Mouse (Mus musculus) frontal cortex, adult (tissue): ENCODE results near the gene Serpinb6a.

Source experiments
- ATAC-seq: cut with Nextera tagmentation; 2 replicates; pipeline ENCODE4 v1.9.2; 2017; ENCODE audit warnings: mild to moderate bottlenecking, moderate library complexity, mixed read lengths; ENCODE audit not compliant: low TSS enrichment

Gene Serpinb6a

GRCm38 (mm10) chr13:33921041-33921440, 81.6 kb downstream of the Serpinb6a start:
- ATAC-seq: no peak

- ATAC-seq: no peak
Measured at GRCm38 (mm10) chr13:33906821-33907220, 95.8 kb downstream of the Serpinb6a start.

- no peak for ATAC-seq
Measured at GRCm38 (mm10) chr13:33905176-33905954, 97.2 kb downstream of the Serpinb6a start, which contains the start of gene Serpinb6c. Serpinb6c (minus strand) TSS chr13:33905708.

- no peak for ATAC-seq
Measured at GRCm38 (mm10) chr13:33903290-33903689, 99.3 kb downstream of the Serpinb6a start.

- peak; percentile 95 for ATAC-seq
Measured at GRCm38 (mm10) chr13:33894207-33894606, 108.4 kb downstream of the Serpinb6a start.
